Mouse (Mus musculus): Measurements from ENCODE around the gene Cox15.
A peak's percentile ranks its signal among the peaks of the same experiment; 100 is the strongest.

Gene Cox15

GRCm38 (mm10) chr19:43761543-43762256 lies 8.9 kb upstream of the Cox15 start:
- DNase-seq (ENCODE audit: low spot score in 2 of 2): no peak

DNA sequence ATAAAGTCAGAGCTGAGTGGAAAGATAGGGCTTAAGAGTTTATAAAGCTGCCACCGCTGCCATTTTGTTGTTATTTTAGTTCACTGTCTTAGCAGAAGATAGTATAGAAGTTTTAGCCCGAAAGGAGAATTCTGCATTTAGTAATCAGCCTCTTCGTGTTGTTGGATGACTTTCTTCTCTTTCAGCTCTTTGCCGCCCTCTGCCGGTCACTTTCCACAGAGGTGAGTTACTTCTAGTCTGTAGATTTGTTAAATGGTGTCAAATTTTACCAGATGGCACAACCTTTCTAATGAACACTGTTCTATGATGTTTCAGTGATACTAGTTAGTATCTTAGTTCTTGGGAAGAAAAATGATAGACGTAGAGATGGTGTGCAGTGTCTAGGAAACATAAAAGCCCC lies 7.7 kb upstream of the Cox15 start:
- peak in 1 of 2 experiments; percentile 49 for DNase-seq (ENCODE audit: low spot score in 2 of 2)

- no peak for DNase-seq (ENCODE audit: low spot score in 2 of 2)
Observed at GRCm38 (mm10) chr19:43754872-43755271, 2.1 kb upstream of the Cox15 start.

DNA sequence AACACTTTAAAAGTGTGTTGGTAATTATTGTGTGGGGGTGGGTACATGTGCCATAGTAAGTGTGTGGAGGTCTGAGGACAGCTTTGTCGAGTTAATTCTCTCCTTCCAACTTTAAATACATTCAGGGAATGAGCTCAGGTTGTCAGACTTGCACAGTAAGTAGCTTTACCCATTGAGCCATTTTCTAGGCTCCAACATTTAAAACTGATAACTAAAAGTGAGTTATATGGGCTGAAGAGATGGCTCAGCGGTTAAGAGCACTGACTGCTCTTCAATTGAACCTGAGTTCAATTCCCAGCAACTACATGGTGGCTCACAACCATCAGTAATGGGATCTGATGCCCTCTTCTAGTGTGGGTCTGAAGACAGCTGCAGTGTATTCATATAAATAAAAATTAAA lies 1.4 kb upstream of the Cox15 start:
- no peak for DNase-seq (ENCODE audit: low spot score in 2 of 2)

GRCm38 (mm10) chr19:43753226-43753835 lies 531 bp upstream of the Cox15 start:
- peak; percentile 83 to 84 for DNase-seq (ENCODE audit: low spot score in 2 of 2)

DNA sequence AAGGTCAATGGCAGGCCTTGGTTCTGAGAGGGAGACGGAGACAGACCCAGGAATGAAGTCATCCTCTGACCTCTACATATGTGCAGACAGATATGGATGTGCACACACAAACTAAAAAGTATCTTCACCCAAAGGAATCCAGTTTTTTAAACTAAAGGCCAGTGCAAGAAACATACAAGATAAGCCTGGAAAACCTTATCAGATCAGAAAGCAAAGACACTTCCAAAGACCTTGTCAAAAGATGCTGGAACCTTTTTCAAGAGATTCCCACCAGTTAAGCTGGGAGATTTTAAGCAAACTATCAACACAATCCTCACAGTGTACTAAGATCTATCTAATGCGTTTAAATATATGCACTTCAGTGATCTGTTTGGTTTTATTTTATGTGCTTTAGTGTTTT lies 2.8 kb downstream of the Cox15 start:
- no peak for DNase-seq (ENCODE audit: low spot score in 2 of 2)

DNA sequence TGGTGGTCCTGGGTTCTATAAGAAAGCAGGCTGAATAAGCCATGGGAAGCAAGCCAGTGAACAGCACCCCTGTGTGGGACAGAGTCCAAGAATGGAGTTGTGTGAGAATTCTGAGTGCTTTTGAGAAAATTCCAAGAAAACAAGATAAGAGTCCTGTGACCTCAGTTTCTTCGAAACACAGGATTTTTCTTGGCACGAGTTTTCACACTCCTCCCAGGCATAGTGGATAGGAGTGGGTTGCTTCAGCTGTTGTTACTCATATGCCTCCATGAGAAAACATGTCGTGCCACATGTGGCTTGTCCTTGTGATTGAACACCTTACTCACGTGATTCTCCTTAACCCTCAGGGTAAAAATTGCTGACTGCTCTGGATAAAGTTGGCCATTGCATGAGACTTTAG lies 4.9 kb downstream of the Cox15 start:
- no peak for DNase-seq (ENCODE audit: low spot score in 2 of 2)

DNA sequence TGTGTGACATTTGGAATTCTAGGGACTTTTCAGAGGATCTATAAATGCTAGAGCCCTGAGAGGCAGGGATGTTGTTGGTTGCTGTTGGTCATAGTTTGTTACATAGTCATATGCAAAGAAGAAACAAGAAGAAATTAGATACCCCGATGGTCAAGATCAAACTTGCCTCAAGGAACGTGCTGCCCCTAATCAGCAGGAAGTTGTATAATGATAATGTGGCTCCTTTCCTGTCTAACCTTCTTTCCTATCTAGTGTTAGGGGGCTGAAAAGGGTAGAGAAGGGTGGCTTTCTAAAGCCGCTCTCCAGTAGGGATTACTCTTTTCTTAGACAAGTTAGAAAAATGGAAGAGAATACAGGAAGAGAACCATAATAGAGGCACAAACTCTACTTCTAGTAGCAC lies 7.1 kb downstream of the Cox15 start:
- no peak for DNase-seq (ENCODE audit: low spot score in 2 of 2)

DNA sequence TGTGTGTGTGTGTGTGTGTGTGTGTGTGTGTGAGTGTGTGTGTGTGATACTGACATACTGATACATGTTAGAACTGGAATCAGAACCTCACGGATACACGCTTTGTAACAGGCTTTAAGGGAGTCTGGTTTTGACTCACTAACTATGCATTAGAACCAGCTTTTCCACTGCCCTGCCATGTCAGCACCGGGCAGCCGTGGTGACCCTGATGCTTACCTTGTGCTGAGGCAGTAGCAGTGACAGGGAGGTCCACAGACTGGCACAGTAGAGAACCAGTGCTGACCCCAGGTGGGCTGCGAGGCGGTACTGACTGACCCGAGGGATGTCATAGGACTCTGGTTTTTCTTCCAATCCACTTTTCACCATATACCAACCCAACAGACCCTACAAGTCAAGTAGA lies 9.4 kb downstream of the Cox15 start:
- no peak for DNase-seq (ENCODE audit: low spot score in 2 of 2)

GRCm38 (mm10) chr19:43738409-43738808 lies 14.4 kb downstream of the Cox15 start:
- DNase-seq (ENCODE audit: low spot score in 2 of 2): no peak

- DNase-seq (ENCODE audit: low spot score in 2 of 2): no peak
Observed at GRCm38 (mm10) chr19:43731157-43731556, 21.6 kb downstream of the Cox15 start.

- DNase-seq (ENCODE audit: low spot score in 2 of 2): no peak
Observed at GRCm38 (mm10) chr19:43730037-43730428, 22.8 kb downstream of the Cox15 start.

DNA sequence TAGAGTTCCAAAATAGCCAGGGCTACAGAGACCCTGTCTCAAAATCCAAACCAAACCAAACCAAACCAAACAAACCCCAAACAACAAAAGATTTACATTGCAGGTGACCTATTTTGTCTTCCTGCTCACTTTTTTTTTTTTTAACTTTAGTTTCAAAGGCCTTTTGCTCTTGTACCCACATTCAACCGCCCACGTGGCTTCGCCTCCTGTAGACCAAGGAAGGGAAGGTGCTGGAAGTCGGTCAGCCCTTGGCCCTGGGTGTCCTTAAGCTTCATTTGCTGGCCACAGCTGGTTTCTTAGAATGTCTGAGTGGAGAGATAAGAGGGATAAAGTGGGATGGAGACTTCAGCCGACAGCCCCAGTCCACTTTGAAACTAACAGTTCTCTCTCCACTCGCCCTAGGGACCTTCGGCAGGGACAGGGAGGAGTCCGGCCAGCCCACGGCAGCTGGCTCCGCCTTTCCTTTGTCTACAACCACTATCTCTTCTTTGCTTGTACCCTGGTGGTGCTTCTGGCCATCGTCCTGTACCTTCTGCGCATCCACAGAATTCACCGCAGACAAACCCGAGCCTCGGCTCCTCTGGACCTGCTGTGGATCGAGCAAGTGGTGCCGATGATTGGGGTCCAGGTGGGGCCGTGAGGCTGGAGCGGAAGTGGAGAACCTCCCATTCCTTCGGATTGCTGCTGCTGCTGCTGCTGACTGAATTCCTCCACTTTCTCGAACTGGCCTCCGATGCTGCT lies 23.3 kb downstream of the Cox15 start:
- no peak for DNase-seq (ENCODE audit: low spot score in 2 of 2)

GRCm38 (mm10) chr19:43726510-43727146 lies 26.2 kb downstream of the Cox15 start:
- no peak for DNase-seq (ENCODE audit: low spot score in 2 of 2)

- no peak for DNase-seq (ENCODE audit: low spot score in 2 of 2)
Observed at GRCm38 (mm10) chr19:43724821-43725220, 28.0 kb downstream of the Cox15 start.

- DNase-seq (ENCODE audit: low spot score in 2 of 2): no peak
Observed at GRCm38 (mm10) chr19:43724194-43724593, 28.6 kb downstream of the Cox15 start.

GRCm38 (mm10) chr19:43723501-43723900 lies 29.3 kb downstream of the Cox15 start:
- DNase-seq (ENCODE audit: low spot score in 2 of 2): no peak

DNA sequence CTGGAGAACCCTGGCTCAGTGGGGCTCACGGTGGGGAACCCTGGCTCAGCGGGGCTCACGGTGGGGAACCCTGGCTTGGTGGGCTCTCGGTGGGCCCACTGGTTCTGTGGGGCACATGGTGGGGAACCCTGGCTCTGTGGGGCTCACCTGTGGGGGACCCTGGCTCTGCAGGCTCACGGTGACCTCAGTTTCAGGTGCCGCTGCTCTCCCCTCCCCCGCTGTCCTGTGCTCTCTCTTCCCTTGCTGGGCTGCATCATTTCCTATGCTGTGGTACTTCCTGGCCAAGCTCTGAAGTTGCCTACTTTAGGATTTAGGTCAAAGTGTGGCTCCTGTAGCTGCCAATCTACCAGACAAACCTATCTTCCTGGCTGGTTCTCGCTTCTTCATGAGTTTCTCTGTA lies 29.9 kb downstream of the Cox15 start:
- no peak for DNase-seq (ENCODE audit: low spot score in 2 of 2)

GRCm38 (mm10) chr19:43720061-43720460 lies 32.7 kb downstream of the Cox15 start:
- DNase-seq (ENCODE audit: low spot score in 2 of 2): no peak

GRCm38 (mm10) chr19:43711971-43712370 lies 40.8 kb downstream of the Cox15 start:
- DNase-seq (ENCODE audit: low spot score in 2 of 2): no peak

GRCm38 (mm10) chr19:43711159-43711916 lies 41.5 kb downstream of the Cox15 start:
- no peak for DNase-seq (ENCODE audit: low spot score in 2 of 2)

DNA sequence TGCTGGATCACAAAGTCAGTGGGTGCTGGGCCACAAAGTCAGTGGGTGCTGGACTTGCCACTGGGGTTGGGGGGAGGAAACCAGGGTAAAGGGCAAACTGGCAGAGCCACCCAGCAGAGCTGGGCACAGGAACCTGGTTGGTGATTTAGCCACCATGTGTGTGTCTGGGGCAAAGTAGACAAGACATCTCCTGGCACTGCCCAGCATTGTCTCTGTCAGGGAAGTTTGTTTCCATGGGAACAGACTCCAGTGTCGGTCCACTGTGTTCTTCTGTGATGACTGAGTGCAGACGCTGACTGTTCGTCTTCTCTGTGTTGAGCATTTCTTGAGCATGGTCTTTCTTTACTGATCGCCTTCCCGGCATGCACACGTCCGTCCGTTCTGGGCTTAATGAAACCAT lies 43.5 kb downstream of the Cox15 start:
- no peak for DNase-seq (ENCODE audit: low spot score in 2 of 2)

Data from frontal cortex, postnatal 14 days (tissue).